Mouse (Mus musculus): ENCODE measurements around the gene Prkag1. TPM values are rescaled to one million over a fixed set of nuclear protein-coding genes. Genes with fewer than 3 reads are reported as not detected.
A peak's percentile ranks its signal among the peaks of the same experiment; 100 is the strongest.

The Prkag1 gene
- polyA plus RNA-seq, 1 experiment = 51.0 TPM

DNA sequence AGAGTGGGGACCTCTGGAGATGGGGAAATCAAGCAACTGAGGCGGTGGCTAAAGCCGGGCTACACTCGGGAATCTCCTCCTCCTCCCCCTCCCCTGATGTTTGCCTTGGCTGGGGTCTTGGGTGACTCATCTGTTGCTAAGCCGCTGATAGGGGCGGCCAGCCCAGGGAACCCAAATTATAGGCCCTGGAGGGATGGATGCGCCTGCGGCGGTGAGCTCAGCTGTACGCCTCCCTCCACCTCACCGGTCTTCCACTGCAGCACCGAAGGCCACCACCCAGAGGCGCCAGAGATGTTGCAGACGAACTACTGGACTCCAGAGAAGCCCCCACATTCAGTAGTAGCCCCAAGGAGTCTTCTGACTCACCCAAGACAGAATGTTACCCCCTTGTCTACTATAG lies 50.7 kb downstream of the Prkag1 start:
- Histone ChIP-seq H3K4me1 (ENCODE audit: control insufficient read depth, insufficient read depth, low read length) (no peaks in the 10 kb centered on the region), H3K4me3 (ENCODE audit: low read depth, low read length) (no peak overlapping the region), H3K36me3 (ENCODE audit: control insufficient read depth, insufficient read depth, low read length, poor library complexity, severe bottlenecking) (no peaks in the 10 kb centered on the region), H3K27ac (ENCODE audit: insufficient read depth, low read length) (no peak overlapping the region), H3K9me3 (replicated peaks; ENCODE audit: control insufficient read depth, insufficient read depth, low read length, poor library complexity, severe bottlenecking) (no peaks in the 10 kb centered on the region), H3K27me3 (ENCODE audit: control insufficient read depth, insufficient read depth, low read length, poor library complexity, severe bottlenecking) (peaks cover 30% of the 10 kb centered on the region), H3K9ac (ENCODE audit: low read depth, poor library complexity, severe bottlenecking) (no peak overlapping the region)
- TF ChIP-seq CTCF (IDR thresholded peaks at IDR 0.05; ENCODE audit: low read depth, low read length) = peak; percentile 29
- no peak for TF ChIP-seq EP300 (IDR thresholded peaks at IDR 0.05; ENCODE audit: insufficient read depth, low read depth, low read length)

- Histone ChIP-seq H3K27ac (ENCODE audit: insufficient read depth, low read length) (no peak overlapping the region), H3K4me3 (ENCODE audit: low read depth, low read length) (no peak overlapping the region), H3K27me3 (ENCODE audit: control insufficient read depth, insufficient read depth, low read length, poor library complexity, severe bottlenecking) (peaks cover 30% of the 10 kb centered on the region), H3K4me1 (ENCODE audit: control insufficient read depth, insufficient read depth, low read length) (no peaks in the 10 kb centered on the region), H3K9ac (ENCODE audit: low read depth, poor library complexity, severe bottlenecking) (no peak overlapping the region), H3K36me3 (ENCODE audit: control insufficient read depth, insufficient read depth, low read length, poor library complexity, severe bottlenecking) (no peaks in the 10 kb centered on the region), H3K9me3 (replicated peaks; ENCODE audit: control insufficient read depth, insufficient read depth, low read length, poor library complexity, severe bottlenecking) (no peaks in the 10 kb centered on the region)
- TF ChIP-seq EP300 (IDR thresholded peaks at IDR 0.05; ENCODE audit: insufficient read depth, low read depth, low read length) = no peak
- TF ChIP-seq CTCF (IDR thresholded peaks at IDR 0.05; ENCODE audit: low read depth, low read length) = no peak
- TF ChIP-seq POLR2A (IDR thresholded peaks at IDR 0.05; ENCODE audit: insufficient read depth, low read length) = no peak
Observed at GRCm38 (mm10) chr15:98780075-98780474, 51.2 kb downstream of the Prkag1 start.

DNA sequence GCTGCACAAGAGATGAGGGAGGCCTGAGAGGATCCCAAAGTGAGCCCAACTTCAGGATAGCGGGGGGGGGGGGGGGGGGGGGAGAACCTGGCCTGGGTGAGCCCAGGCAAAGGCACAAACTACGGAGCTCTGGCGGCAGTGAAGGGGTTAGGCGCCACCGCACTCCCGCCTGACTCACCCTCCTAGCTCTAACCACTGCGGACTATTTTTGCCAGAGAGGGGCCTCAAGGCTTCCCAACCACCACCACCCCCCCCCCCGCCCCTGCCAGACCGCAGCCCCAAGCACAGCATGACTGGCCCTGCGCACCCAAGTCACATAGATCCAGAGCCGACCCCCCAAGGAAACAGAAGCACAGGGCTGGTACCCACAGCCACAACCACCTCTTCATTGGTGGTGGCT lies 52.5 kb downstream of the Prkag1 start:
- no peak overlapping the region for H3K27ac ChIP-seq (ENCODE audit: insufficient read depth, low read length)
- TF ChIP-seq POLR2A (IDR thresholded peaks at IDR 0.05; ENCODE audit: insufficient read depth, low read length) = no peak
- no peak overlapping the region for H3K9ac ChIP-seq (ENCODE audit: low read depth, poor library complexity, severe bottlenecking)
- no peaks in the 10 kb centered on the region for H3K9me3 ChIP-seq (replicated peaks; ENCODE audit: control insufficient read depth, insufficient read depth, low read length, poor library complexity, severe bottlenecking)
- peaks cover 30% of the 10 kb centered on the region for H3K27me3 ChIP-seq (ENCODE audit: control insufficient read depth, insufficient read depth, low read length, poor library complexity, severe bottlenecking)
- H3K4me3 ChIP-seq (ENCODE audit: low read depth, low read length) = no peak overlapping the region
- H3K36me3 ChIP-seq (ENCODE audit: control insufficient read depth, insufficient read depth, low read length, poor library complexity, severe bottlenecking) = no peaks in the 10 kb centered on the region
- H3K4me1 ChIP-seq (ENCODE audit: control insufficient read depth, insufficient read depth, low read length) = no peaks in the 10 kb centered on the region

GRCm38 (mm10) chr15:98778191-98778770 lies 53.0 kb downstream of the Prkag1 start:
- Histone ChIP-seq H3K36me3 (ENCODE audit: control insufficient read depth, insufficient read depth, low read length, poor library complexity, severe bottlenecking) (no peaks in the 10 kb centered on the region), H3K4me1 (ENCODE audit: control insufficient read depth, insufficient read depth, low read length) (no peaks in the 10 kb centered on the region), H3K9me3 (replicated peaks; ENCODE audit: control insufficient read depth, insufficient read depth, low read length, poor library complexity, severe bottlenecking) (no peaks in the 10 kb centered on the region), H3K27me3 (ENCODE audit: control insufficient read depth, insufficient read depth, low read length, poor library complexity, severe bottlenecking) (peaks cover 30% of the 10 kb centered on the region), H3K9ac (ENCODE audit: low read depth, poor library complexity, severe bottlenecking) (no peak overlapping the region), H3K4me3 (ENCODE audit: low read depth, low read length) (peak overlapping the region; percentile 22), H3K27ac (ENCODE audit: insufficient read depth, low read length) (no peak overlapping the region)
- no peak for TF ChIP-seq EP300 (IDR thresholded peaks at IDR 0.05; ENCODE audit: insufficient read depth, low read depth, low read length)
- no peak for TF ChIP-seq POLR2A (IDR thresholded peaks at IDR 0.05; ENCODE audit: insufficient read depth, low read length)
- TF ChIP-seq CTCF (IDR thresholded peaks at IDR 0.05; ENCODE audit: low read depth, low read length) = no peak

GRCm38 (mm10) chr15:98777762-98778161 lies 53.6 kb downstream of the Prkag1 start, which contains the start of gene Wnt10b:
TSS of gene Wnt10b (minus strand) at chr15:98778150.
- H3K27ac ChIP-seq (ENCODE audit: insufficient read depth, low read length) = no peak within 1 kb of the TSS
- H3K4me3 ChIP-seq (ENCODE audit: low read depth, low read length) = peak within 1 kb of the TSS; percentile 22
- H3K9me3 ChIP-seq (replicated peaks; ENCODE audit: control insufficient read depth, insufficient read depth, low read length, poor library complexity, severe bottlenecking) = no peaks in the 10 kb centered on the region
- no peak for TF ChIP-seq POLR2A (IDR thresholded peaks at IDR 0.05; ENCODE audit: insufficient read depth, low read length)
- TF ChIP-seq CTCF (IDR thresholded peaks at IDR 0.05; ENCODE audit: low read depth, low read length) = no peak
- no peak for TF ChIP-seq EP300 (IDR thresholded peaks at IDR 0.05; ENCODE audit: insufficient read depth, low read depth, low read length)
- H3K4me1 ChIP-seq (ENCODE audit: control insufficient read depth, insufficient read depth, low read length) = no peaks in the 10 kb centered on the region
- H3K27me3 ChIP-seq (ENCODE audit: control insufficient read depth, insufficient read depth, low read length, poor library complexity, severe bottlenecking) = peaks cover 30% of the 10 kb centered on the region
- no peaks in the 10 kb centered on the region for H3K36me3 ChIP-seq (ENCODE audit: control insufficient read depth, insufficient read depth, low read length, poor library complexity, severe bottlenecking)
- no peak within 1 kb of the TSS for H3K9ac ChIP-seq (ENCODE audit: low read depth, poor library complexity, severe bottlenecking)

DNA sequence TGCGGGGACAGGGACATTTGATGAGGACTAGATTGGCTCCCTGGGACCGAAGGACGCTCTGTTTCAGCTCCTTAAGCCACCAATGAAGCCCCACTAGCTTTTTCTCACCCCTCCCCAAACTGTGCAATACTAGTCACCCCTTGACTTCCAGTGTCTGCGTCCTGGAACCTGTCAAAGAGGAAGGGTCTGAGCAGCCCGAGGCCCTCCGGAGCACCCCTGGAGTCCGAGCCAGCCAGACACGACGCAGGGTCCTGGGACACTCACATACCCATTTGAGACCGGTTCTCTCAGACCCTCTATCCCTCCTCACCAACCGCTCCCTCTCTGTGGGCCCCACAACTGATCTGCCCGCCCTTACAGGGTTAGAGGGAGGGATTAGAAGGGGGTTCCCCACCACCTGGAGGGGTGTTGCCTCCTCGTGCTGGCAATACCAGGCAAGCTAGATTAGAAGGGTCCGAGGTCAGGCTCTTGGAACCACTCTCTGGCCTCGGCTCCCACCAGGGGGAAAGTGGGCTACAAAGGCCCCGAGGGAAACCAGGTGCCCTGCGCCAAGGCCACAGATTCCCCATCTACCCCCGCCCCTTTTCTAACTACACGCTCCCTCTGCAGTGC lies 54.2 kb downstream of the Prkag1 start:
- Histone ChIP-seq H3K9me3 (replicated peaks; ENCODE audit: control insufficient read depth, insufficient read depth, low read length, poor library complexity, severe bottlenecking) (no peaks in the 10 kb centered on the region), H3K4me1 (ENCODE audit: control insufficient read depth, insufficient read depth, low read length) (peaks cover 2% of the 10 kb centered on the region), H3K9ac (ENCODE audit: low read depth, poor library complexity, severe bottlenecking) (0 out of 2 replicates have a peak overlapping the region, but pooled peaks have one; percentile 39), H3K36me3 (ENCODE audit: control insufficient read depth, insufficient read depth, low read length, poor library complexity, severe bottlenecking) (no peaks in the 10 kb centered on the region), H3K27ac (ENCODE audit: insufficient read depth, low read length) (no peak overlapping the region), H3K4me3 (ENCODE audit: low read depth, low read length) (no peak overlapping the region), H3K27me3 (ENCODE audit: control insufficient read depth, insufficient read depth, low read length, poor library complexity, severe bottlenecking) (peaks cover 30% of the 10 kb centered on the region)
- no peak for TF ChIP-seq EP300 (IDR thresholded peaks at IDR 0.05; ENCODE audit: insufficient read depth, low read depth, low read length)
- TF ChIP-seq CTCF (IDR thresholded peaks at IDR 0.05; ENCODE audit: low read depth, low read length) = no peak
- no peak for TF ChIP-seq POLR2A (IDR thresholded peaks at IDR 0.05; ENCODE audit: insufficient read depth, low read length)
